22 mouse cellular contexts compared by ENCODE assay signal in the genomic region with DNA sequence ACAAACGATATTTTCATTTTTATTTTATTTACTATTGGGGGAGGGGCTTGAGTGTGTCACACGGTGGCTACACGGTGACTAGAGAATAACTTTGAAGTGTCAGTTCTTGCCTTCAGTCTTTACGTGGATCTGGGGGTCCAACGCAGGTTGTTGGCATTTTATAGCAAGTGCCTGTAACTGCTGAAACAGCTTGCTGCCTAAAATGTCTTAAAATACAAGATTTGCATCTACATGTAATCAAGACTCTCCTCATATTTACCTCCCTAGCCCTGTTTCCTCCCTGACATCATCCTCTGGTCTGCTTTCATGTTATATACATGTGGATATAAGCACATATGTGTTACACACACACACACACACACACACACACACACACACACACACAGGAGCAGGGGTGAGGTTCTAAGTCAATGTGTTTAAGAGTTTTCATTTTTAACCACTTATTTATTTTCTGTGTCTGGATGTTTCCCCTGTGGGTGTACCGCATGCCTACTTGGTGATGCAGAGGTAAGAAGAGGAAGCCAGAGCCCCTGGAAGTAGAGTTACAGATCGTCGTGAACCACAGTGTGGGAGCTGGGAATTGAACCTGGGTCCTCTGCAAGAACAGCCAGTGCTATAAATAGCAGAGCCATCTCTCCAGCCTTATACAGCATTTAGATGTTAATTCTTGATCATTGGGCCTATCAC.
DNase-seq lines count a peak whose midpoint lies in the region; ATAC-seq lines count a peak whose summit lies in the region.
"Had no signal": no experiment of that assay in that cellular context is flagged by ENCODE, and none has a peak within 500 bp of the region (broad histone marks: within the 10 kb centered on the region; RNA-seq: fewer than 3 reads in every experiment).

No protein-coding gene starts in this region.

- no peaks in the 10 kb centered on the region for H3K36me3 ChIP-seq in heart, embryonic 12.5 days
- no peaks in the 10 kb centered on the region for H3K36me3 ChIP-seq in midbrain, embryonic 11.5 days (ENCODE audit: control insufficient read depth, insufficient read depth, low read length)
- H3K36me3 ChIP-seq in midbrain, embryonic 14.5 days (ENCODE audit: control insufficient read depth, insufficient read depth, low read length) = no peaks in the 10 kb centered on the region
- H3K36me3 ChIP-seq: G1E had no signal

- ATAC-seq in heart, embryonic 12.5 days (ENCODE audit: insufficient number of reproducible peaks, low FRiP score) = no peak
- no peak for ATAC-seq in midbrain, embryonic 11.5 days (ENCODE audit: low FRiP score)
- ATAC-seq in midbrain, embryonic 14.5 days (ENCODE audit: low FRiP score, low TSS enrichment) = no peak
- ATAC-seq: activated CD4-positive, CD25-positive, alpha-beta regulatory T cell, adult 4 months; CD4-positive, CD25-positive, alpha-beta regulatory T cell, adult 4 months; Patski had no signal

- 82% methylated on average over 8 of the region's 8 CpGs for WGBS in heart, embryonic 12.5 days
- 93% methylated on average over 8 of the region's 8 CpGs for WGBS in midbrain, embryonic 11.5 days
- 92% methylated on average over 8 of the region's 8 CpGs for WGBS in midbrain, embryonic 14.5 days

- no peak overlapping the region for H3K4me2 ChIP-seq in heart, embryonic 12.5 days
- H3K4me2 ChIP-seq in midbrain, embryonic 11.5 days = no peak overlapping the region
- H3K4me2 ChIP-seq in midbrain, embryonic 14.5 days (ENCODE audit: low read length) = no peak overlapping the region

- H3K9me3 ChIP-seq in heart, embryonic 12.5 days (replicated peaks) = no peaks in the 10 kb centered on the region
- H3K9me3 ChIP-seq in midbrain, embryonic 11.5 days (ENCODE audit: control insufficient read depth, low read length) = no peaks in the 10 kb centered on the region
- no peaks in the 10 kb centered on the region for H3K9me3 ChIP-seq in midbrain, embryonic 14.5 days (ENCODE audit: control insufficient read depth, low read length)
- H3K9me3 ChIP-seq: G1E had no signal

- DNase-seq in heart, adult 11 months = peak; percentile 28
- peak; percentile 79 for DNase-seq in midbrain, embryonic 11.5 days (ENCODE audit: low spot score, missing footprints)
- no peak for DNase-seq in midbrain, embryonic 14.5 days
- DNase-seq in 3T3-L1 (ENCODE audit: low read depth, low spot score) = peak; percentile 92
- no peak for DNase-seq in spleen, adult 18-20 months
- DNase-seq: adrenal gland, adult 2 months; adrenal gland, adult 8-10 months; adrenal gland, postnatal 10 days; adrenal gland, postnatal 14 days; adrenal gland, postnatal 25 days; adrenal gland, postnatal 36 days; B cell, adult 2 months; cerebellum, adult 11 months; cerebellum, adult 11-12 months; cerebellum, adult 18-20 months; cerebellum, adult 2 months had no signal

- H3K27me3 ChIP-seq in heart, embryonic 12.5 days (replicated peaks) = no peaks in the 10 kb centered on the region
- no peaks in the 10 kb centered on the region; the same call in 1 of the 2 replicates for H3K27me3 ChIP-seq in midbrain, embryonic 11.5 days (ENCODE audit: control insufficient read depth, insufficient read depth, low read length)
- H3K27me3 ChIP-seq in midbrain, embryonic 14.5 days (ENCODE audit: control insufficient read depth, insufficient read depth, low read length) = no peaks in the 10 kb centered on the region
- H3K27me3 ChIP-seq: CH12.LX had no signal

- no peak overlapping the region for H3K27ac ChIP-seq in heart, embryonic 12.5 days (ENCODE audit: poor library complexity, severe bottlenecking)
- no peak overlapping the region for H3K27ac ChIP-seq in midbrain, embryonic 11.5 days (ENCODE audit: low read depth, low read length)
- H3K27ac ChIP-seq in midbrain, embryonic 14.5 days (replicated peaks; ENCODE audit: low read depth, low read length) = no peak overlapping the region

- no peak overlapping the region for H3K4me3 ChIP-seq in heart, embryonic 12.5 days
- no peak overlapping the region for H3K4me3 ChIP-seq in midbrain, embryonic 11.5 days (ENCODE audit: low read depth, low read length)
- no peak overlapping the region for H3K4me3 ChIP-seq in midbrain, embryonic 14.5 days (replicated peaks; ENCODE audit: low read depth, low read length)

- H3K4me1 ChIP-seq in heart, embryonic 12.5 days (replicated peaks) = 0 out of 2 replicates have a peak, but pooled peaks cover 6% of the 10 kb centered on the region
- H3K4me1 ChIP-seq in midbrain, embryonic 11.5 days (ENCODE audit: control insufficient read depth, insufficient read depth, low read length) = no peaks in the 10 kb centered on the region; the same call in 1 of the 2 replicates
- H3K4me1 ChIP-seq in midbrain, embryonic 14.5 days (ENCODE audit: control insufficient read depth, insufficient read depth, low read length) = no peaks in the 10 kb centered on the region

- no peak overlapping the region for H3K9ac ChIP-seq in heart, embryonic 12.5 days
- no peak overlapping the region for H3K9ac ChIP-seq in midbrain, embryonic 11.5 days (ENCODE audit: low read length)
- H3K9ac ChIP-seq in midbrain, embryonic 14.5 days (replicated peaks; ENCODE audit: low read length) = no peak overlapping the region

Comparison
In these comparisons a context has a peak if more than half of its experiments do, and no peak if none do; other contexts are left out.
1. DNase-seq: peak in heart, adult 11 months (single experiment), midbrain, embryonic 11.5 days (single experiment) and 3T3-L1 (single experiment); none in midbrain, embryonic 14.5 days (single experiment) and spleen, adult 18-20 months (0 of 2).